Mouse (Mus musculus): ENCODE data around the gene Cdk5r2. TPM values are rescaled to one million over a fixed set of nuclear protein-coding genes. Genes with fewer than 3 reads are reported as not detected.

The Cdk5r2 gene
- total and polyA plus RNA-seq, 3 experiments: 0.04 to 0.24 TPM; not detected in 1

DNA sequence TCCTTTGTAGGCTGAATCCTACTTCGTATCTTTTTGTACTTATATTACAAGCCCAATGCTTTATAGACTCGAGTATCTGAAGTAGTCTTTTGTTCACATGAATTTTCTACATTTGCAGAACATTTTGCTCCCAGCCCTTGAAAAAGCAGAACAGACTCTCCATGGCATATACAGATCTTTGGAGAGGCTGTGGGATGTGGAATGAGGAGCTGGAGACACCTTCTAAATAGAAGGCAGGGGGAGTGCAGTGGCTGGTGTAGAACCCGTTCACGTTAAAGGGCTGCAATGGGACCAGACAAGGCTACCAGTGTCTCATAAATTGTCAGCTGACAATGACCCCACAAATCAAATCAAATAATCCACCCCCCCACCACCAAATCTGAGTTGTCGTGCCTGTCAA, 5.8 kb upstream of the Cdk5r2 start:
- TF ChIP-seq EP300 (IDR thresholded peaks at IDR 0.05; ENCODE audit: low read length) (no peak), POLR2A (IDR thresholded peaks at IDR 0.05; ENCODE audit: low read depth, low read length) (no peak)
- dilution Hi-C loops (cut with MboI; ENCODE audit: extremely low pct_ligation_motif_present, extremely low pct_unique_long_range_greater_than_20kb, low sequenced_read_pairs) (no loop called here), in situ Hi-C loops (cut with MboI; ENCODE audit: low pct_ligation_motif_present, low pct_unique_long_range_greater_than_20kb, low sequenced_read_pairs) (no loop called here)
- Histone ChIP-seq H3K79me2 (replicated peaks; ENCODE audit: control insufficient read depth, extremely low read depth, insufficient read depth, poor library complexity, severe bottlenecking) (no peaks in the 10 kb centered on the region), H3K27me3 (replicated peaks) (peaks cover 17% of the 10 kb centered on the region), H3K4me3 (replicated peaks in 1 of 3; ENCODE audit: low read depth in 2 of 3, low read length in 2 of 3, poor library complexity in 1 of 3) (no peak overlapping the region), H3K4me2 (ENCODE audit: insufficient read depth, low read depth, poor library complexity, severe bottlenecking) (no peak overlapping the region), H3K27ac (ENCODE audit: insufficient read depth, low read depth) (no peak overlapping the region), H3K36me3 (replicated peaks in 1 of 2; ENCODE audit: control insufficient read depth in 1 of 2, insufficient read depth in 1 of 2, low read length in 1 of 2) (no peaks in the 10 kb centered on the region), H3K9me3 (replicated peaks; ENCODE audit: low read length) (no peaks in the 10 kb centered on the region), H3K4me1 (ENCODE audit: control insufficient read depth in 1 of 2, insufficient read depth in 2 of 2) (peaks cover 3 to 31% of the 10 kb centered on the region in 2 experiments; a peak in 3 of 4 replicates), H3K9ac (ENCODE audit: insufficient read depth, low read depth) (no peak overlapping the region)
- DNase-seq (ENCODE audit: extremely low read depth): no peak

DNA sequence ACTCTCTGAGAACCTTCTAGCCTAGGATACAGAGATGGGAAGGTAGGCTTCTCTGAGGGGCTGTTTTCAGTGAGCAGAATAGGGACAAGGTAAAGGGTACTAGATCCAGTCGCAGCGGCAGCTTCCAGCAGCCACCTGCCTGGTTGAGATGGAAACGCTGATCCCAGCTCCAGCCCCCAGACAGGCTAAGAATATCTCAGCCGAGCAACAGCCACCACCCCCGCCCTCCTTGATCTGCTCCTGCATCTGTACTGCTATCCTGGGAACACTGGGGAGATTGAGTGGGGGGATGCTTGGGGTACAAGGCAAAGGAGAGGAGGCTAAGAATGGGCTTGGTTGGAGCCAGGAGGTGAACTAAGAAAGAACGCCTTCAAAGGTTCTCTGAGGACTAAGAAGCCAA, 4.5 kb upstream of the Cdk5r2 start:
- in situ Hi-C loops (cut with MboI; ENCODE audit: low pct_ligation_motif_present, low pct_unique_long_range_greater_than_20kb, low sequenced_read_pairs) (no loop called here), dilution Hi-C loops (cut with MboI; ENCODE audit: extremely low pct_ligation_motif_present, extremely low pct_unique_long_range_greater_than_20kb, low sequenced_read_pairs) (no loop called here)
- H3K9ac ChIP-seq (ENCODE audit: insufficient read depth, low read depth): no peak overlapping the region
- H3K79me2 ChIP-seq (replicated peaks; ENCODE audit: control insufficient read depth, extremely low read depth, insufficient read depth, poor library complexity, severe bottlenecking): no peaks in the 10 kb centered on the region
- no peak overlapping the region for H3K4me3 ChIP-seq (replicated peaks in 1 of 3; ENCODE audit: low read depth in 2 of 3, low read length in 2 of 3, poor library complexity in 1 of 3)
- DNase-seq (ENCODE audit: extremely low read depth): no peak
- H3K27ac ChIP-seq (ENCODE audit: insufficient read depth, low read depth): no peak overlapping the region
- H3K9me3 ChIP-seq (replicated peaks; ENCODE audit: low read length): no peaks in the 10 kb centered on the region
- H3K36me3 ChIP-seq (replicated peaks in 1 of 2; ENCODE audit: control insufficient read depth in 1 of 2, insufficient read depth in 1 of 2, low read length in 1 of 2): no peaks in the 10 kb centered on the region
- H3K4me1 ChIP-seq (ENCODE audit: control insufficient read depth in 1 of 2, insufficient read depth in 2 of 2): peaks cover 3 to 37% of the 10 kb centered on the region in 2 experiments; a peak in 3 of 4 replicates
- TF ChIP-seq USF1 (IDR thresholded peaks at IDR 0.05; ENCODE audit: low read depth, low read length): no peak
- TF ChIP-seq ZMIZ1 (IDR thresholded peaks at IDR 0.05; ENCODE audit: low read depth, low read length): no peak
- TF ChIP-seq SIN3A (IDR thresholded peaks at IDR 0.05; ENCODE audit: low read length): no peak
- no peak for TF ChIP-seq SMC3 (IDR thresholded peaks at IDR 0.05; ENCODE audit: low read depth, low read length)
- no peak for TF ChIP-seq IRF4 (IDR thresholded peaks at IDR 0.05; ENCODE audit: low read depth, low read length)
- H3K4me2 ChIP-seq (ENCODE audit: insufficient read depth, low read depth, poor library complexity, severe bottlenecking): no peak overlapping the region
- peaks cover 13% of the 10 kb centered on the region for H3K27me3 ChIP-seq (replicated peaks)

DNA sequence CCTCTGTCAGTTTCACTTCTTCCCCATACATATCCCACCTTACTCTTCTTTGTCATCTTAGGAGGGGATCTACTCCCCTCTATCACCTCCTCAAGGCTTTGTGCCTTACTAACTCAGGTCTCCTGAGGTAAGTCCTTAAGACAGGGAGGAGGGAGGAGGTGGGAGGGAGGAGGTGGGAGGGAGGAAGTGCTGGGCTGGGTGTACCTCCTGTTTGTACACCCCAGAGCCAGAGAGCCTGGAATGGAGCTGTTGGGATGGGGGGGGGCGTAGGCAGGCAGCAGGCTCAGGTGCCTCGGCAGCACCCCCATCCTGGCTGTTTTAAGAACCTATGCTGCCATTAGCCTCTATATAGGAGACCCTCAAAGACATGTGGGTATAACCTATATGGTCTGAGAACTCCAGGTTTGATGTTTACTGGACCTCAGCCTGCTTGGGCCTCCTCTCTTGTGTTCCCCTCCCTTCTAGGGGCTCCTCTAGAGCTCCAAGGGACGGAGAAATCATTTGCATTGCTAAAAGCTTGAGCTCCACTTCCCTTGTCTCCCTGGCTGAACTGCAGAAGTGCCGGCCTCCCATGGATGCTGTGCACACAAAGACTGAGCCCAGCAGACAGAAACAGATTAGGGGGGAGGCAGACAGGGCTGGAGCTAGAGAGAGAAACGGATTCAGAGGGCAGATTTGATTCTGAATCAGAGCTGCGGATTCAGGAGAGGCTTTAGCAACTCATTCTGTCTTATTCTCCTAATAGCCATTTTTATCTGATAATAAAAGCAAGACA, 3.5 kb upstream of the Cdk5r2 start:
- H3K4me3 ChIP-seq (replicated peaks in 1 of 3; ENCODE audit: low read depth in 2 of 3, low read length in 2 of 3, poor library complexity in 1 of 3): no peak overlapping the region
- peaks cover 3 to 37% of the 10 kb centered on the region in 2 experiments; a peak in 3 of 4 replicates for H3K4me1 ChIP-seq (ENCODE audit: control insufficient read depth in 1 of 2, insufficient read depth in 2 of 2)
- in situ Hi-C loops (cut with MboI; ENCODE audit: low pct_ligation_motif_present, low pct_unique_long_range_greater_than_20kb, low sequenced_read_pairs) (no loop called here), dilution Hi-C loops (cut with MboI; ENCODE audit: extremely low pct_ligation_motif_present, extremely low pct_unique_long_range_greater_than_20kb, low sequenced_read_pairs) (no loop called here)
- H3K9me3 ChIP-seq (replicated peaks; ENCODE audit: low read length): peaks cover 8% of the 10 kb centered on the region
- no peaks in the 10 kb centered on the region for H3K36me3 ChIP-seq (replicated peaks in 1 of 2; ENCODE audit: control insufficient read depth in 1 of 2, insufficient read depth in 1 of 2, low read length in 1 of 2)
- no peak overlapping the region for H3K9ac ChIP-seq (ENCODE audit: insufficient read depth, low read depth)
- H3K4me2 ChIP-seq (ENCODE audit: insufficient read depth, low read depth, poor library complexity, severe bottlenecking): no peak overlapping the region
- H3K27me3 ChIP-seq (replicated peaks): peaks cover 10% of the 10 kb centered on the region
- no peak for TF ChIP-seq POLR2A (IDR thresholded peaks at IDR 0.05; ENCODE audit: low read depth, low read length)
- TF ChIP-seq MEF2A (IDR thresholded peaks at IDR 0.05; ENCODE audit: borderline replicate concordance, low read depth, low read length): no peak
- TF ChIP-seq GABPA (IDR thresholded peaks at IDR 0.05; ENCODE audit: insufficient replicate concordance, low read depth, low read length): no peak
- no peak for TF ChIP-seq ELF1 (IDR thresholded peaks at IDR 0.05; ENCODE audit: low read depth, low read length)
- TF ChIP-seq RCOR1 (conservative IDR thresholded peaks at IDR 0.05; ENCODE audit: low read depth, low read length): no peak
- TF ChIP-seq ZNF384 (IDR thresholded peaks at IDR 0.05; ENCODE audit: low read depth, low read length): no peak
- no peak for TF ChIP-seq UBTF (IDR thresholded peaks at IDR 0.05; ENCODE audit: low read depth, low read length)
- TF ChIP-seq MYC (IDR thresholded peaks at IDR 0.05; ENCODE audit: low read depth, low read length): no peak
- TF ChIP-seq PAX5 (IDR thresholded peaks at IDR 0.05; ENCODE audit: low read length): no peak
- TF ChIP-seq EP300 (IDR thresholded peaks at IDR 0.05; ENCODE audit: low read length): no peak
- TF ChIP-seq USF2 (conservative IDR thresholded peaks at IDR 0.05; ENCODE audit: low read depth, low read length): no peak
- no peak for TF ChIP-seq RAD21 (IDR thresholded peaks at IDR 0.05; ENCODE audit: low read depth, low read length)
- TF ChIP-seq MXI1 (IDR thresholded peaks at IDR 0.05; ENCODE audit: low read depth, low read length): no peak
- TF ChIP-seq SIN3A (IDR thresholded peaks at IDR 0.05; ENCODE audit: low read length): no peak
- H3K27ac ChIP-seq (ENCODE audit: insufficient read depth, low read depth): no peak overlapping the region
- no peak for DNase-seq (ENCODE audit: extremely low read depth)
- H3K79me2 ChIP-seq (replicated peaks; ENCODE audit: control insufficient read depth, extremely low read depth, insufficient read depth, poor library complexity, severe bottlenecking): no peaks in the 10 kb centered on the region
